Mouse (Mus musculus): ENCODE data around the gene Gm5890.
"Not testable (repeated sequence)": the region's sequence is repeated elsewhere in the genome, so short reads cannot be mapped to it uniquely, and the experiment has no call there.

The Gm5890 gene

GRCm38 (mm10) chr7:20262734-20263133 is at the start of gene Gm5890:
Gene Gm5890 (minus strand): TSS chr7:20262834.
- not testable (repeated sequence) for DNase-seq (ENCODE audit: low spot score in 2 of 2)

- not testable (repeated sequence) for DNase-seq (ENCODE audit: low spot score in 2 of 2)
These were observed 28.9 kb downstream of the Gm5890 start, which contains the start of gene Gm4498 for GRCm38 (mm10) chr7:20233728-20234127. Gene Gm4498 (minus strand): TSS chr7:20233828.
